Mouse (Mus musculus) embryonic facial prominence, embryonic 14.5 days (tissue): Measurements from ENCODE around the gene Cyp4a31. TPM values are rescaled to one million over a fixed set of nuclear protein-coding genes. Genes with fewer than 3 reads are reported as not detected.
"Not testable (repeated sequence)": the region's sequence is repeated elsewhere in the genome, so short reads cannot be mapped to it uniquely, and the experiment has no call there.

Experiments used
- ATAC-seq: fragments of 200-750 bp; cut with Nextera tagmentation; 2 replicates; pipeline ENCODE4 v1.8.0; 2017; ENCODE audit warnings: low read depth, moderate number of reproducible peaks, moderate TSS enrichment
- DNase-seq: peaks from one replicate; pipeline ENCODE4 v3.0.0-alpha.2; 2015; ENCODE audit warnings: low spot score
- H3K27ac ChIP-seq: fragments of 300-500 bp; sonication (generic); replicated peaks from 2 replicates; pipeline ENCODE4 v1.5.1; 2014; ENCODE audit warnings: low read depth, mild to moderate bottlenecking, low read length, moderate library complexity
- H3K27me3 ChIP-seq: fragments of 300-500 bp; sonication (generic); replicated peaks from 2 replicates; pipeline ENCODE4 v1.6.1; 2014; ENCODE audit warnings: low read length; ENCODE audit not compliant: control insufficient read depth, insufficient read depth
- H3K36me3 ChIP-seq: fragments of 300-500 bp; sonication (generic); 2 replicates; pipeline ENCODE4 v1.6.1; 2014; ENCODE audit warnings: low read length, mixed read lengths; ENCODE audit not compliant: control insufficient read depth, insufficient read depth
- H3K4me1 ChIP-seq: fragments of 300-500 bp; sonication (generic); 2 replicates; pipeline ENCODE4 v1.6.1; 2014; ENCODE audit warnings: antibody characterized with exemption, low read length; ENCODE audit not compliant: control insufficient read depth, insufficient read depth
- H3K4me2 ChIP-seq: fragments of 300-500 bp; sonication (generic); 2 replicates; pipeline ENCODE4 v1.6.1; 2014; ENCODE audit warnings: low read depth, mild to moderate bottlenecking, low read length, moderate library complexity, mixed read lengths
- H3K4me3 ChIP-seq: fragments of 300-500 bp; sonication (generic); 2 replicates; pipeline ENCODE4 v1.5.1; 2014; ENCODE audit warnings: low read depth, mild to moderate bottlenecking, low read length
- H3K9ac ChIP-seq: fragments of 300-500 bp; sonication (generic); 2 replicates; pipeline ENCODE4 v1.6.1; 2014; ENCODE audit warnings: low read depth, mild to moderate bottlenecking, low read length, moderate library complexity, mixed read lengths
- H3K9me3 ChIP-seq: fragments of 300-500 bp; sonication (generic); 2 replicates; pipeline ENCODE4 v1.6.1; 2016; ENCODE audit warnings: low read length; ENCODE audit not compliant: control insufficient read depth
- WGBS: fragments of 180-500 bp; shearing (Covaris S2); extraction: QIAGEN DNeasy Blood & Tissue Kit; methylation state at CpG from one replicate; pipeline ENCODE4 v1.1.7; 2014; 5-methylcytosine and 5-hydroxymethylcytosine counted together
- polyA plus RNA-seq: library from polyadenylated mRNA; unstranded; fragments of >200 nt; fragmentation: Nextera tagmentation; extraction: Ambion mirVana; gene quantifications from 2 replicates; pipeline ENCODE4 v1.2.1, GENCODE M21; 2014

Cyp4a31 gene
- polyA plus RNA-seq = not detected in 2 replicates

- ATAC-seq = no peak
- Histone ChIP-seq H3K27me3 (no peaks in the 10 kb centered on the region), H3K27ac (no peak within 1 kb of the TSS), H3K4me3 (no peak within 1 kb of the TSS), H3K4me2 (no peak within 1 kb of the TSS), H3K36me3 (no peaks in the 10 kb centered on the region), H3K4me1 (no peaks in the 10 kb centered on the region), H3K9ac (no peak within 1 kb of the TSS), H3K9me3 (no peaks in the 10 kb centered on the region)
- 81% methylated on average over 3 of the region's 3 CpGs for WGBS
- no peak for DNase-seq
Observed at GRCm38 (mm10) chr4:115563401-115563800, at the start of gene Cyp4a31. Gene Cyp4a31, plus strand, starts transcription at chr4:115563649.

- not testable (repeated sequence) for H3K36me3 ChIP-seq, ATAC-seq, DNase-seq, H3K4me2 ChIP-seq, H3K9ac ChIP-seq, H3K27ac ChIP-seq, H3K9me3 ChIP-seq, H3K4me3 ChIP-seq, H3K27me3 ChIP-seq, H3K4me1 ChIP-seq
Observed at GRCm38 (mm10) chr4:115513964-115514363, 49.5 kb upstream of the Cyp4a31 start.

- H3K27ac ChIP-seq, DNase-seq, ATAC-seq, H3K36me3 ChIP-seq, H3K4me1 ChIP-seq, H3K27me3 ChIP-seq, H3K4me2 ChIP-seq, H3K9me3 ChIP-seq, H3K4me3 ChIP-seq, H3K9ac ChIP-seq: not testable (repeated sequence)
- WGBS = 78% methylated on average over 5 of the region's 5 CpGs
Observed at GRCm38 (mm10) chr4:115518000-115518399, 45.4 kb upstream of the Cyp4a31 start, which contains the start of gene Cyp4a10. Gene Cyp4a10, plus strand, starts transcription at chr4:115518264.

- DNase-seq (no peak), ATAC-seq (no peak)
- Histone ChIP-seq H3K27ac (no peak overlapping the region), H3K4me1 (no peaks in the 10 kb centered on the region), H3K36me3 (no peaks in the 10 kb centered on the region), H3K9ac (no peak overlapping the region), H3K27me3 (no peaks in the 10 kb centered on the region), H3K4me3 (no peak overlapping the region), H3K4me2 (no peak overlapping the region), H3K9me3 (no peaks in the 10 kb centered on the region)
- WGBS = 68% methylated on average over 4 of the region's 4 CpGs
Observed at GRCm38 (mm10) chr4:115519444-115519843, 44.0 kb upstream of the Cyp4a31 start.

- H3K9me3 ChIP-seq = no peaks in the 10 kb centered on the region
- WGBS = 98% methylated on average over 2 of the region's 2 CpGs
Observed at GRCm38 (mm10) chr4:115521766-115522165, 41.7 kb upstream of the Cyp4a31 start.

GRCm38 (mm10) chr4:115545101-115545500 is 18.3 kb upstream of the Cyp4a31 start:
- Histone ChIP-seq H3K4me1 (no peaks in the 10 kb centered on the region), H3K36me3 (no peaks in the 10 kb centered on the region), H3K9me3 (no peaks in the 10 kb centered on the region), H3K4me2 (no peak overlapping the region), H3K27ac (no peak overlapping the region), H3K4me3 (no peak overlapping the region), H3K27me3 (no peaks in the 10 kb centered on the region), H3K9ac (no peak overlapping the region)
- WGBS = 40% methylated on average over 1 of the region's 1 CpGs
- ATAC-seq (no peak), DNase-seq (no peak)

More at GRCm38 (mm10) chr4:115521766-115522165, 41.7 kb upstream of the Cyp4a31 start:
- DNase-seq = no peak
- no peak overlapping the region for H3K4me2 ChIP-seq
- no peak overlapping the region for H3K27ac ChIP-seq
- no peaks in the 10 kb centered on the region for H3K27me3 ChIP-seq
- no peak overlapping the region for H3K9ac ChIP-seq
- H3K4me3 ChIP-seq = no peak overlapping the region
- H3K4me1 ChIP-seq = no peaks in the 10 kb centered on the region
- H3K36me3 ChIP-seq = no peaks in the 10 kb centered on the region
- ATAC-seq = no peak

GRCm38 (mm10) chr4:115546141-115546828 is 17.2 kb upstream of the Cyp4a31 start:
- DNase-seq (no peak), ATAC-seq (no peak)
- 77% methylated on average over 2 of the region's 2 CpGs for WGBS
- no peak overlapping the region for H3K4me3 ChIP-seq
- no peak overlapping the region for H3K27ac ChIP-seq
- no peaks in the 10 kb centered on the region for H3K36me3 ChIP-seq
- no peaks in the 10 kb centered on the region for H3K27me3 ChIP-seq
- H3K4me2 ChIP-seq = no peak overlapping the region
- H3K9me3 ChIP-seq = no peaks in the 10 kb centered on the region
- H3K4me1 ChIP-seq = no peaks in the 10 kb centered on the region
- no peak overlapping the region for H3K9ac ChIP-seq

GRCm38 (mm10) chr4:115552726-115553125 is 10.7 kb upstream of the Cyp4a31 start:
- DNase-seq (no peak), ATAC-seq (no peak)
- Histone ChIP-seq H3K4me3 (no peak overlapping the region), H3K36me3 (no peaks in the 10 kb centered on the region), H3K4me1 (no peaks in the 10 kb centered on the region), H3K9me3 (no peaks in the 10 kb centered on the region), H3K27ac (no peak overlapping the region), H3K9ac (no peak overlapping the region), H3K4me2 (no peak overlapping the region), H3K27me3 (no peaks in the 10 kb centered on the region)
- WGBS = 88% methylated on average over 3 of the region's 3 CpGs

- ATAC-seq = no peak
- Histone ChIP-seq H3K36me3 (no peaks in the 10 kb centered on the region), H3K4me3 (no peak overlapping the region), H3K4me2 (no peak overlapping the region), H3K27me3 (no peaks in the 10 kb centered on the region), H3K27ac (no peak overlapping the region), H3K4me1 (no peaks in the 10 kb centered on the region), H3K9me3 (no peaks in the 10 kb centered on the region), H3K9ac (no peak overlapping the region)
- 60% methylated on average over 2 of the region's 2 CpGs for WGBS
- DNase-seq = no peak
Observed at GRCm38 (mm10) chr4:115555513-115555912, 7.9 kb upstream of the Cyp4a31 start.
